In genomic region chr7:95134062-95134625, GRCm38 (mm10) we compare ENCODE assay signal across 28 mouse cellular contexts.
A peak's percentile ranks its signal among the peaks of the same experiment; 100 is the strongest.
DNase-seq lines count a peak whose midpoint lies in the region; ATAC-seq lines count a peak whose summit lies in the region.
"Had no signal": no experiment of that assay in that cellular context is flagged by ENCODE, and none has a peak within 500 bp of the region (broad histone marks: within the 10 kb centered on the region; RNA-seq: fewer than 3 reads in every experiment).

No protein-coding gene starts in this region.

- H3K4me2 ChIP-seq in forebrain, embryonic 11.5 days (ENCODE audit: low read depth, low read length, severe bottlenecking): no peak overlapping the region
- no peak overlapping the region for H3K4me2 ChIP-seq in forebrain, embryonic 15.5 days (replicated peaks)
- H3K4me2 ChIP-seq in hindbrain, embryonic 13.5 days: no peak overlapping the region
- no peak overlapping the region for H3K4me2 ChIP-seq in hindbrain, embryonic 16.5 days (ENCODE audit: low read length)
- no peak overlapping the region for H3K4me2 ChIP-seq in neural tube, embryonic 14.5 days (ENCODE audit: low read depth, low read length)
- H3K4me2 ChIP-seq in neural tube, embryonic 15.5 days: no peak overlapping the region
- no peak overlapping the region for H3K4me2 ChIP-seq in midbrain, embryonic 16.5 days (ENCODE audit: low read length)
- H3K4me2 ChIP-seq: heart, embryonic 11.5 days; limb, embryonic 13.5 days; liver, embryonic 12.5 days; midbrain, embryonic 12.5 days had no signal

- H3K4me1 ChIP-seq in forebrain, embryonic 11.5 days (replicated peaks; ENCODE audit: control insufficient read depth, insufficient read depth, low read length): no peaks in the 10 kb centered on the region
- no peaks in the 10 kb centered on the region; the same call in 1 of the 2 replicates for H3K4me1 ChIP-seq in forebrain, embryonic 15.5 days
- peaks cover 9% of the 10 kb centered on the region for H3K4me1 ChIP-seq in hindbrain, embryonic 13.5 days (replicated peaks)
- H3K4me1 ChIP-seq in hindbrain, embryonic 16.5 days (ENCODE audit: control insufficient read depth, insufficient read depth, low read depth, low read length): no peaks in the 10 kb centered on the region
- H3K4me1 ChIP-seq in neural tube, embryonic 14.5 days (ENCODE audit: control insufficient read depth, insufficient read depth, low read length): no peaks in the 10 kb centered on the region
- no peaks in the 10 kb centered on the region for H3K4me1 ChIP-seq in neural tube, embryonic 15.5 days
- peaks cover 7% of the 10 kb centered on the region; the same call in 1 of the 2 replicates for H3K4me1 ChIP-seq in midbrain, embryonic 16.5 days (ENCODE audit: control insufficient read depth, insufficient read depth, low read length)
- H3K4me1 ChIP-seq: limb, embryonic 13.5 days; liver, embryonic 12.5 days had no signal

- no peaks in the 10 kb centered on the region for H3K36me3 ChIP-seq in forebrain, embryonic 11.5 days (ENCODE audit: control insufficient read depth, insufficient read depth, low read length)
- H3K36me3 ChIP-seq in forebrain, embryonic 15.5 days: no peaks in the 10 kb centered on the region
- H3K36me3 ChIP-seq in hindbrain, embryonic 13.5 days: no peaks in the 10 kb centered on the region
- H3K36me3 ChIP-seq in hindbrain, embryonic 16.5 days (ENCODE audit: control insufficient read depth, insufficient read depth, low read length): no peaks in the 10 kb centered on the region
- no peaks in the 10 kb centered on the region for H3K36me3 ChIP-seq in neural tube, embryonic 14.5 days (ENCODE audit: control insufficient read depth, insufficient read depth, low read length)
- no peaks in the 10 kb centered on the region for H3K36me3 ChIP-seq in neural tube, embryonic 15.5 days
- H3K36me3 ChIP-seq in midbrain, embryonic 16.5 days (ENCODE audit: control insufficient read depth, insufficient read depth, low read length): no peaks in the 10 kb centered on the region
- H3K36me3 ChIP-seq: G1E; limb, embryonic 13.5 days; liver, embryonic 12.5 days; midbrain, embryonic 12.5 days had no signal

- 55% methylated on average over 5 of the region's 5 CpGs for WGBS in forebrain, embryonic 11.5 days
- 31% methylated on average over 5 of the region's 5 CpGs for WGBS in forebrain, embryonic 15.5 days
- WGBS in hindbrain, embryonic 13.5 days: 35% methylated on average over 5 of the region's 5 CpGs
- 27% methylated on average over 5 of the region's 5 CpGs for WGBS in hindbrain, embryonic 16.5 days
- WGBS in neural tube, embryonic 14.5 days: 18% methylated on average over 5 of the region's 5 CpGs
- WGBS in neural tube, embryonic 15.5 days: 19% methylated on average over 5 of the region's 5 CpGs
- 14% methylated on average over 5 of the region's 5 CpGs for WGBS in midbrain, embryonic 16.5 days

- no peaks in the 10 kb centered on the region for H3K27me3 ChIP-seq in forebrain, embryonic 11.5 days (ENCODE audit: control insufficient read depth, insufficient read depth, low read length)
- H3K27me3 ChIP-seq in forebrain, embryonic 15.5 days: no peaks in the 10 kb centered on the region
- no peaks in the 10 kb centered on the region for H3K27me3 ChIP-seq in hindbrain, embryonic 13.5 days
- no peaks in the 10 kb centered on the region for H3K27me3 ChIP-seq in hindbrain, embryonic 16.5 days (replicated peaks; ENCODE audit: control insufficient read depth, insufficient read depth, low read length)
- H3K27me3 ChIP-seq in neural tube, embryonic 14.5 days (ENCODE audit: control insufficient read depth, insufficient read depth, low read length): no peaks in the 10 kb centered on the region
- no peaks in the 10 kb centered on the region for H3K27me3 ChIP-seq in neural tube, embryonic 15.5 days (replicated peaks)
- H3K27me3 ChIP-seq in midbrain, embryonic 16.5 days (ENCODE audit: control insufficient read depth, insufficient read depth, low read depth, low read length): no peaks in the 10 kb centered on the region
- H3K27me3 ChIP-seq: CH12.LX; limb, embryonic 13.5 days; liver, embryonic 12.5 days; midbrain, embryonic 12.5 days; Patski had no signal

- H3K4me3 ChIP-seq in forebrain, embryonic 11.5 days (ENCODE audit: low read depth, low read length): no peak overlapping the region
- H3K4me3 ChIP-seq in forebrain, embryonic 15.5 days: no peak overlapping the region
- H3K4me3 ChIP-seq in hindbrain, embryonic 13.5 days: no peak overlapping the region
- H3K4me3 ChIP-seq in hindbrain, embryonic 16.5 days (ENCODE audit: low read length): no peak overlapping the region
- H3K4me3 ChIP-seq in neural tube, embryonic 14.5 days (ENCODE audit: low read depth, low read length): no peak overlapping the region
- no peak overlapping the region for H3K4me3 ChIP-seq in neural tube, embryonic 15.5 days (replicated peaks)
- no peak overlapping the region for H3K4me3 ChIP-seq in midbrain, embryonic 16.5 days (ENCODE audit: low read depth, low read length)
- H3K4me3 ChIP-seq: layer of hippocampus, adult 2 months; limb, embryonic 13.5 days; liver, embryonic 12.5 days; midbrain, embryonic 12.5 days had no signal

- no peak overlapping the region for H3K9ac ChIP-seq in forebrain, embryonic 11.5 days (ENCODE audit: low read length)
- H3K9ac ChIP-seq in forebrain, embryonic 15.5 days (replicated peaks): no peak overlapping the region
- H3K9ac ChIP-seq in hindbrain, embryonic 13.5 days: no peak overlapping the region
- H3K9ac ChIP-seq in hindbrain, embryonic 16.5 days (ENCODE audit: low read depth, low read length): no peak overlapping the region
- no peak overlapping the region for H3K9ac ChIP-seq in neural tube, embryonic 14.5 days (replicated peaks; ENCODE audit: low read depth, low read length)
- no peak overlapping the region for H3K9ac ChIP-seq in neural tube, embryonic 15.5 days (replicated peaks)
- H3K9ac ChIP-seq in midbrain, embryonic 16.5 days (ENCODE audit: low read depth, low read length): no peak overlapping the region
- H3K9ac ChIP-seq: limb, embryonic 13.5 days; liver, embryonic 12.5 days; midbrain, embryonic 12.5 days had no signal

- peak; percentile 51; the same call in 1 of the 2 replicates for ATAC-seq in forebrain, embryonic 11.5 days (replicated peaks; ENCODE audit: low FRiP score)
- ATAC-seq in forebrain, embryonic 15.5 days (replicated peaks): no peak
- 0 out of 2 replicates have a peak, but pooled peaks have one; percentile 49 for ATAC-seq in hindbrain, embryonic 13.5 days (ENCODE audit: low FRiP score)
- no peak for ATAC-seq in hindbrain, embryonic 16.5 days
- ATAC-seq in neural tube, embryonic 14.5 days (ENCODE audit: low read depth): 0 out of 2 replicates have a peak, but pooled peaks have one; percentile 23
- ATAC-seq in neural tube, embryonic 15.5 days (ENCODE audit: low FRiP score): no peak
- ATAC-seq in midbrain, embryonic 16.5 days: peak; percentile 25; the same call in 1 of the 2 replicates
- ATAC-seq: liver, embryonic 12.5 days; Patski had no signal

- H3K9me3 ChIP-seq in forebrain, embryonic 11.5 days (ENCODE audit: control insufficient read depth, low read length): no peaks in the 10 kb centered on the region
- H3K9me3 ChIP-seq in forebrain, embryonic 15.5 days: no peaks in the 10 kb centered on the region
- no peaks in the 10 kb centered on the region for H3K9me3 ChIP-seq in hindbrain, embryonic 13.5 days
- H3K9me3 ChIP-seq in hindbrain, embryonic 16.5 days (ENCODE audit: control insufficient read depth, low read length): no peaks in the 10 kb centered on the region
- no peaks in the 10 kb centered on the region for H3K9me3 ChIP-seq in neural tube, embryonic 14.5 days (ENCODE audit: control insufficient read depth, low read length)
- no peaks in the 10 kb centered on the region for H3K9me3 ChIP-seq in neural tube, embryonic 15.5 days (replicated peaks)
- H3K9me3 ChIP-seq in midbrain, embryonic 16.5 days (replicated peaks; ENCODE audit: control insufficient read depth, low read length, poor library complexity, severe bottlenecking): no peaks in the 10 kb centered on the region
- H3K9me3 ChIP-seq: limb, embryonic 13.5 days; liver, embryonic 12.5 days; midbrain, embryonic 12.5 days had no signal

- no peak for DNase-seq in forebrain, embryonic 11.5 days (ENCODE audit: low spot score)
- DNase-seq in T-cell, adult 2 months (ENCODE audit: low spot score): no peak
- DNase-seq: adrenal gland, postnatal 10 days; B cell, adult 2 months; cerebellum, adult 8-10 months; cerebellum, postnatal 36 days; gastrocnemius, postnatal 10 days; heart, adult 11 months; kidney, adult 9 months; kidney, postnatal 25 days; lung, adult 18-20 months; lung, postnatal 10 days; right cerebral cortex, postnatal 14 days; spleen, adult 18-20 months had no signal

- H3K27ac ChIP-seq in forebrain, embryonic 11.5 days (ENCODE audit: low read depth, low read length): no peak overlapping the region
- no peak overlapping the region for H3K27ac ChIP-seq in forebrain, embryonic 15.5 days (replicated peaks)
- no peak overlapping the region for H3K27ac ChIP-seq in hindbrain, embryonic 13.5 days
- no peak overlapping the region for H3K27ac ChIP-seq in hindbrain, embryonic 16.5 days (ENCODE audit: low read depth, low read length)
- H3K27ac ChIP-seq in neural tube, embryonic 14.5 days (ENCODE audit: low read depth, low read length): no peak overlapping the region
- no peak overlapping the region for H3K27ac ChIP-seq in neural tube, embryonic 15.5 days (replicated peaks)
- H3K27ac ChIP-seq in midbrain, embryonic 16.5 days (ENCODE audit: low read length): no peak overlapping the region
- H3K27ac ChIP-seq: layer of hippocampus, adult 2 months; limb, embryonic 13.5 days; liver, embryonic 12.5 days; midbrain, embryonic 12.5 days had no signal

Comparison
In these comparisons a context has a peak if more than half of its experiments do, and no peak if none do; other contexts are left out.
1. ATAC-seq: peak in forebrain, embryonic 11.5 days (single experiment), hindbrain, embryonic 13.5 days (single experiment), neural tube, embryonic 14.5 days (single experiment) and midbrain, embryonic 16.5 days (single experiment); none in forebrain, embryonic 15.5 days (single experiment), hindbrain, embryonic 16.5 days (single experiment) and neural tube, embryonic 15.5 days (single experiment).